Mouse (Mus musculus) heart, adult 10 weeks (tissue): ENCODE results near the gene Ecpas. TPM values are rescaled to one million over a fixed set of nuclear protein-coding genes. Genes with fewer than 3 reads are reported as not detected.

Source experiments
- polyA plus RNA-seq: library from polyadenylated mRNA; stranded (reverse); fragments of 350-450 nt; fragmentation: Illumina TruSeq; extraction: RNeasy Lipid Tissue Mini Kit (QIAGEN cat#74804); gene quantifications from one replicate; pipeline ENCODE4 v1.2.3, GENCODE M21; 2014; ENCODE audit warnings: low read depth, low replicate concordance

The Ecpas gene
- 83.4 TPM for polyA plus RNA-seq

DNA sequence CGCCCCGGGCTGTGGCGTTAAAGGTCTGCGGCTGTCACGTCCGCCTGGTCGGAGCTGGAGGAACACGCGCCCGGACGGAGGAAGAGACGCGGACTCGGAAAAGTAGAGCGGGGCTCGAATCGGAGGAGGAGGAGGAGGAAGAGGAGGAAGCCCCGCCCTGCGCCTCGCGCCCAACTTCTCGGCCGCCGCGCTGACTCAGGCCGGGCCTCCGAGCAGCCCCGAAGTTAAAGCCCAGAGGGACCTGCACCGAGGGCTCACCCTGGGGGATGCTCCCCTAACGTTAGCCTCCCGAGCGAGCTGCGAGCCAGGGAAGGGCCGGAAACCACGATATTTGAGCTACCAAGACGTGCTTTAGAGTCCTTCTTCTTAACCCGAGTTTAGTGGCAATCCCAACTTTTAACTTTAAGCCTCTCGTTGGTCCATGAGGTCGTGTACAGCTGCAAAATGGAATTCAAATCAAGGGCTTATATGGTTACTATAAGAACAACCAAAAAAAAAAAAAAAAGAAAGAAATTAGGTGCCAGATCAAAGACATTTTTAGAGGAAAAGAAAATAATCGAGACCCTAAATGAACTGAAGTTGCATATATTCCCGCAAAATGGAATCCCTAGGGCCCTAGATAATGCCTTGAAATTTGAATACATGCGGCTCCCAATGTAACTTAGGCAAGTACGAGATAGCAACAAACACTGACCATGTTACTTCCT, at the start of gene Ecpas:
Ecpas (minus strand) TSS at position 121 of the 707 bp plus-strand sequence.

DNA sequence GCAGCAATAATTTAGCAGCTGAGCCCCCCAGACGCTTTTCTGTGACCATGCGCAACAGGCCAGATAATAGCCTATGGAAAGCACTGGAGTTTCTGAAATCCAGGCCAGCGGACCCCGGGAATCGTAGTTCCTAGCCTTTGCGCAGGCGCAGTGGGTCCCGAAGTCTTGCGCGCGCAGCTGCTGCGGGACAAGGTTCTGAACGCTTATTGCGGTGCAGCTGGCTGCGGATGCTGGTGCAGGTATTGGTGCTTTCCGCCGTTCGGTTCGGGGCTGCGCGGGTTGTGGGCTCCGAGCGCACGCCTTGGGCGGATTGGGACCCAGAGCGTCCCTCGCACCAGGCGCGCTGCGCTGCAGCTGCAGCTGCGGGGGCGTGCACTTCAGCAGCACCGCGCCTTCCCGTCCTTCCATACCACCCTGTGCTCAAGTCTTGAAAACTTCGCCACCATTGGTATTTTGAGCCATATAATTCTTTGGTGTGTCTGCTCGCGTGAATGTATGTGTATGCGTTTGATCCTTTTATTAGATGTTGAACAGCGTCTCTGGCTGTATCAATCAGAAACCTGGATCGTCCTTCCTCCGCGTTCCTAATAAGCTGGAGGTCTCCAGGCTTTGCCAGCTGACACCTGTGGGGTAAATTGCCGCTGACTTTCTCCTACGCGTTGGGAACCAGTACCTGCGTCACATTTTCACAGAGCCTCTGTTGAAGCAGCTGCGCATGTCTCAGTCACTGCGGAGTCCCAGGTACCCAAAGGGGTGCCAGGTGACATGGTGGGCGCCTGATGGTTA, 31.1 kb upstream of the Ecpas start, which contains the start of gene Zkscan16:
Zkscan16 (plus strand) TSS at position 209 of the 786 bp plus-strand sequence.

DNA sequence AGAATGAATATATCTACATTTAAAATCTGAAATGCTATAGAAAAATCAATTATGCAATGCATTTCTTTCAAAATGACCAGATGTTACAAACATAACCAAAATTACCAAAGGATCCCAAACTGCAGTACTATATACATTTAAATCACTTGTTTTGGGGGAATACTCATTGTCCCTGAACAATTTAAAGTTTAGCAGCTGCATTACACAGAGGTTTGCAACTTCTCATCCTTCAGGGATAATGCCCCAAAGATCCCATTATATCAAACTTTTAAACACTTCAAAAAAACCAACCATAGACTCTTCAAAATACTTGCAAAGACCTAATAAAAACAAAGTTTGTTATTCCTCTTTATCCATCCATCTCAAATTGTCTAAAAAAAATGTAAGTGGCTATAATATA, 124.9 kb downstream of the Ecpas start, which contains the start of gene Olfr267:
Olfr267 (minus strand) TSS at position 101 of the 400 bp plus-strand sequence.

Other genes starting within 250 kb of the Ecpas start
- gene Olfr267, start 125.0 kb downstream of the Ecpas start, polyA plus RNA-seq: not detected
- gene Zkscan16, start 30.9 kb upstream of the Ecpas start, polyA plus RNA-seq: 0.21 TPM
- gene Ptgr1, start 74.4 kb upstream of the Ecpas start, polyA plus RNA-seq: 2.8 TPM
- 15.1 TPM for gene Dnajc25, start 82.3 kb upstream of the Ecpas start, polyA plus RNA-seq
- gene Gm20503, start 90.5 kb upstream of the Ecpas start, polyA plus RNA-seq: not detected
- 19.1 TPM for gene Gng10, start 122.3 kb upstream of the Ecpas start, polyA plus RNA-seq
- not detected for gene AI481877, start 226.2 kb upstream of the Ecpas start, polyA plus RNA-seq